Mouse (Mus musculus) hematopoietic stem cell, adult 5-6 weeks (primary cell): ENCODE measurements around the gene Mrps23. TPM values are rescaled to one million over a fixed set of nuclear protein-coding genes. Genes with fewer than 3 reads are reported as not detected.

Experiments used
- ATAC-seq, 2 experiments: fragments of 125-278 bp in 1 of 2; replicated peaks in 1 of 2; 2 replicates each; pipeline ENCODE4 v1.8.0; 2016 to 2017; ENCODE audit warnings: inconsistent platforms in 2 of 2, mild to moderate bottlenecking in 2 of 2, moderate number of reproducible peaks in 2 of 2, low read depth in 1 of 2, moderate TSS enrichment in 1 of 2; ENCODE audit not compliant: low FRiP score in 2 of 2, poor library complexity in 2 of 2, severe bottlenecking in 2 of 2, insufficient read depth in 1 of 2, low TSS enrichment in 1 of 2
- total RNA-seq: library from RNA; stranded (forward); fragments of 172-1452, 232-1000 nt; gene quantifications from 2 replicates; pipeline ENCODE4 v1.2.3, GENCODE M21; 2017

The Mrps23 gene
- total RNA-seq, 1 experiment from 2014 or later, result 65.5 TPM

DNA sequence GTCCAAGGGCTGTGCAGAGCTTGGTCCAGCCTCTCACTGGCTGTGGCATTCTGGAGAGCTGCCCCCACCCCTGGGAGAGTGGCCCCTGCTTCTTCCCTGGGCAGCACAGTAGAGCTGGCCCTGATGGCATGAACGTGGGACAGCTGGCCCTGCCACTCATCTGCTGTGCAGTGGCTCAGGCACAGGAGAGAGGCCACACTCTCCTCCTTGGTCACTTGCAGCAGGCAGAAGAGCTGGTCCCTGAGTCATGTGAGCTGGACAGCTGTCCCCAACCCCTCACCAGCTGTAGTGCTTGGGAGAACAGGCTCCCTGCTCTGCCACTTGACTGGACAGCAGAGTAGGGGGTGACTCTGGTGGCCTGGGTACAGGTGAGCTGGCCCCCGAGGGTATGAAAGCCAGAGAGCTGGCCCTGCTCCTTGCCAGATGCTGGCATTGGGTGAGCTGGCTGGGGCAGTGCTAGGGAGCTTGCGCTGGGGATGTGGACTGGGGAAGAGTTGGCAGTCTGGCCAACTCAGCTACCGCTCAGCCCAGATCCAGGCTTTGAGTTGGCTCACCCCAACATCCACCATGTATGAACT lies 27.1 kb downstream of the Mrps23 start:
- no peak for ATAC-seq

DNA sequence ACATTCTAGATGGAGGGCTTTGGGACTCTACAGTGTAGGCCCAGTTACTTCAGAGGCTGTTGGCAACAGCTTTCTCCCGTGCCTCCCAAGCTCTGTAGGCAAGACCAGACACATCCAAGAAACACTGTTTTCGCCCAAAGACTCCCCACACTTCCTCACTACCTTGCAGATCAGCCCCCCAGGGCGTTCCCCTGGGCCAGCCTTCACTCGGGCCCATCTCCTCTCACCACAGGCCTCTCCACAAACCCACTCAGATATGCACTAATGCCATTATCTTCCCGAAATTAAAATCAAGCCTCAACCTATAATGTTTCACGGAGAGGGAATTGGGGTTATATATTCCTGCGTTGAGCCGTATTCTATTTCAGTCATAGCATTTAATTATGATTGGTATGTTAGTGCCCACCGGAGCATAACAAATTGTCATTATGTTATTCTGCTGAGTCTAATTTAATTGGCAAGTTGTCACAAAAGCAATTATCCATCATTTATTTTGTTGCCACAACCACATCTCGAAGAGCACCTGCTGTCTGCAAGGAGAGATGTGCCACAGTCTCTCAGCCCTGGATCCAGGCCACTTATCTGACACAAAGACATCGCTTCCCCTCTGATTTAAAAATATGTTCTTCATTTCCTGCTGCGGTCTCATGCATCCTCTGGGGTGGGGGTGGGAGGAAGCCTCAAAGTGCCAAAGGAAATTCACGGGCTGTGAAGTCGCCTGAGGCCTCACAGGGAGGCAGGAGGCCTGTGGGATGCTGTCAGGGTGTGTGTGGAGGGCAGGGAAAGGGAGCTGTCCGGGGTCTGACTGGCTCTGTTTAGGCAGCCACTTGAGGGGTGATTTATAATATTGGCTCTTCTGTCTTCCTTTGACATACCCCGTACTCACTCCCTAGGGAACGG lies 29.6 kb downstream of the Mrps23 start:
- ATAC-seq, result peak; percentile 82 to 92

DNA sequence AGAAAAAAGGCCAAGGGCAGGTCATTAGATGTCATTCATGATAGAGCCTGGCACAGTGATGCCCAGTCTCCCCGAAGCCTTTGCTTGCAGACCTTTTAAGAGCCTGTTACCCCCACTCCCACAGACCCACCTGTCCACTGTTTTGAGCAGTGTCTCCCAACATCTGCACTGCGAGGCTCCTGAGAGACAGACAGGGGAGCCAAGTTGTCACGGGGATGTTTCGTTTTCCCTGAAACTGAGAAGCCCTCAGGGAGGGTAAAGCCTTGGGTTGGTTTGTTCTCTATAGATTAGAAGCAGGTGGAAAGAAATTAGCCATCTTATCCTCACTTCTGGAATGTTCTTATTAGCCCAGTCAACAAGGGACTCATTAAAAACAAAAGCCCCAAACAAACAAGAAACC lies 30.6 kb downstream of the Mrps23 start:
- no peak for ATAC-seq

DNA sequence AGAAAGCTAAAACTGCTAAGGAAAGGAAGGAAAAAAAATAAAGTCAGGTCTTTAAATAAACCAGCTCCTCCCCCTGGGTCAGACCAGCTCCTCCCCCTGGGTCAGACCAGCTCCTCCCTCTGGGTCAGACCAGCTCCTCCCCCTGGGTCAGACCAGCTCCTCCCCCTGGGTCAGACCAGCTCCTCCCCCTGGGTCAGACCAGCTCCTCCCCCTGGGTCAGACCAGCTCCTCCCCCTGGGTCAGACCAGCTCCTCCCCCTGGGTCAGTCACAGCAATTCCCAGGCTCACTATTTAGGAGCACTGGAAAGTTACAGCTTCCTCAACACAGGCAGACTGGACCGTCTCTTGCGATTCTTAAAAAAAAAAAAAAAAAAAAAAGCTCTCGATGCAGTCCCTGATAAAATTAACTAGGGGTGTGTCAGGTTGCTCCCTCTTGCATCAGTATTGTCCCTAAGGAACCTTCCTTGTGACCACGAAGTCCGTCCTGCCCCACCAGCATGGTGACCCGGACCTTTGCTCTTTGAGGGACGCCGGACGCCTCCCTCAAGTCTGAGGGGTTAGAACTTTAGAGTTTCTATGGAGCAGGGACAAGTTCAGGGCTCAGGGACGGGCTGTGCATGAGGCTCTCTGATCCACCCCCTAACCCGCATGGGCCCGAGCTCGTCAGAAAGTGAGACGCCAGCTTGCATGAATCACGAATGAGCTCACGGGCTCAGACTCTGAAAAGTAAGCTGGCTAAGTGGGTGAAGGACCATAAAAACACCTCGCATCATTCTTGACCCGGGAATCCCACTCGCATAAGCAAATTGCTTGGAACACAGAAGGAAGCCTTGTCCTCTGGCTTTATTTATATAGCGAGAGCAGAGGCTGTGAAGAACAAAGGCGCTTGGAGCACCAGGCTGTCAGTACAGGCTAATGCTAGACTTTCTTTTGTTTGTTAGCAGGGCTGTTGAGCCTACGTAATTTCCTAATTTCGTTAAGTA lies 31.3 kb downstream of the Mrps23 start:
- no peak for ATAC-seq

DNA sequence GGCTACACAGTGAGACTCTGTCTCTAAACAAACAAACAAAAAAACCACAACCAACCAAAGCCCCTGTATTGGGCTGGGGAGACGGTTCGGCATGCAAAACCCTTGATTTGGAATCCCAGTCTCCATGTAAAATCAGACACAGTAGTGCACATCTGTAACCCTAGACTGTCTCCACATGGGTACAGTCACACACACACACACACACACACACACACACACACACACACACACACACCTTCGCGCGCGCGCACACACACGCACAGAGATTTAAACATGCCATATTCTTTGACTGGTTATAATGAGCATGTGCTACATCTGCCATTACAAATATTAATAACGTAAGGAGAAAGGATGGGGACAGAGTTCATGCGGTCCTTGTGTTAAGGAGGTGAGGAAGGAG lies 36.1 kb downstream of the Mrps23 start:
- no peak for ATAC-seq

DNA sequence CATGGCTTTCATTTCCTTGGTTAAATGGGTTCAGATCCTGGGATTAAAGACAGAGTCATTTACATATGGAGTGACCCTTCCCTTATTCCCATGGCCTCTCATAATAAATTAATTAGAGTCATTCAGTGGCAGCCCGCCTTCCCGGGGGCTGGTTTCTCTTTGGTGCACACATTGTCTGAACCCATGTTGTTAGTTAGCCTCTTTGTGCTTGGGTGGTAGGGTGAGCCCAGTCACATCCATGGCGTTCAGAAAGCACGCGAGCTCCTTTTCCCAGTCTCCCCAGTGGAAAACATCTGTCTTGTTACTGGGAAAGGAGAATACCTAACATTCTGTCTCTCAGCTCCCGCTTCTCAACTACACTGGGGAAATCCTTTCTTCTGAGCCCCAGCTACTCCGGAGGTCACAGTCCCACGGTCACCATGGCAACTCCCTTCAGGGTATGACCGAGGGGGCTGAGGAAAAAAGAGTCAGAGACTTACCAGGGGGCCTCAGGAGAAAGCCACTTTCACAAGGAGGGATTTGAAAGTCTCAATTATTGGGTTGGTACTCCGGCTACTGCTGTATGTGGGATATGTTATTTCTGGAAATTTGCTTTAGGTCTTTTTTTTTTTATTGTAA lies 36.7 kb downstream of the Mrps23 start:
- ATAC-seq, result no peak

DNA sequence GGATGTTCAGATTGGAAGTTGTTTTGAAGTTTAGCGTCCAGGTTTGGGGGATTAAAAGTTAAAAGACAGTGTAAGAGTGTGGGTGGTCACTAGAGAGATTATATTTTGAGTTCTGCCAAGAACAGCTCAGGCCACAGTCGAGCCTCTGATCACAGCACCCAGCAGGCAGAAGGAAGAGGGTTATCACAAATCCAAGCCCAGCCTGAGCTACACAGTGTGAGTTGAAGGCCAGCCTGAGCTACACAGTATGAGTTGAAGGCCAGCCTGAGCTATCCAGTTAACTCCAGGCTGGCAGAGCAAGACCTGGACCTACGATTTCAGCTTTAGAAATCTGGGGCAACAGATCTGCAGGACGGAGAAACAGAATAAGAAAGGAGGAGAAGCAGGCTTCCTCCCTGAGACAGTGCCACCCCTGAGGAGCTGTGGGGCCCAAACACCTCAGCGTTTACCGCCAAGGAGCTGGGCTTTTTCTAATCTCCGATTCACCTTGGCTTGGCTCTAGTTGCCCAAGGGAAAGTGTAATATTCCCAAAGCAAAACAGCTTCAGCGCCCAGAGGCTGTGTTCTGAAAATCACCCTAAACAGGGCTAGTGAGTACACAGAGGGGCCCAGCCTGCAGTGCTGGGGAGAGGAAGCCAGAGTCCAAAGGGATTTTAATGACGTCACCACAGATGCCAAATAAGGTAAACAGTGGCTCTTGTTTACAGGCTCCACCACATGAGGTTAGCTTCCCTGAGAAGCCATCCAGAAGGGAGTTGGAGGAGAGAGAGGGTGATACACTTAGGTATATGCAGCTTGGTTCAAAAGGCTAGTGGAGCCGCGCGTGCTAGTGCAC lies 37.5 kb downstream of the Mrps23 start:
- ATAC-seq, result no peak

DNA sequence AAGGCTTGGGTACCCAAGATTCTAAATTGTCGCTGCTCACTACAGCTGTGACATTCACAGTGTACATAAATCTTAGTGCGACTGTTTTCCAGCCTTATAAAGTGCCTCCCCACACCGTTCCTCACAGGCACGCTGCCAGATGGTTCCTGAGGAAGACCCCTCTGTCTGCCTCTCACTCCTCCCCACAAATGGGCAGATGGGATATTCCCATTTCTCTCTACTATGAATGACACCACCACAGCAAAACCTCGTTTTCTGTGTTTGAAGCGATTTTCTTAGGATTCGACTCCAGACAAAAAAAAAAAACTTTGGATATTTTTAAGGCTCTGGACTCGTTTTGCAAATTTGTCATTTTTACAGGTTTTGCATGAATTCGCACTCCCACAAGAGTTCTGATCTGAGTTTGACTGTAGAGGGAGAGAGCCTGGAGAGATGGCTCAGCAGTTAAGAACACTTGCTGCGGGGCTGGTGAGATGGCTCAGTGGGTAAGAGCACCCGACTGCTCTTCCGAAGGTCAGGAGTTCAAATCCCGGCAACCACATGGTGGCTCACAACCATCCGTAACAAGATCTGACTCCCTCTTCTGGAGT lies 41.5 kb downstream of the Mrps23 start:
- ATAC-seq, result no peak

DNA sequence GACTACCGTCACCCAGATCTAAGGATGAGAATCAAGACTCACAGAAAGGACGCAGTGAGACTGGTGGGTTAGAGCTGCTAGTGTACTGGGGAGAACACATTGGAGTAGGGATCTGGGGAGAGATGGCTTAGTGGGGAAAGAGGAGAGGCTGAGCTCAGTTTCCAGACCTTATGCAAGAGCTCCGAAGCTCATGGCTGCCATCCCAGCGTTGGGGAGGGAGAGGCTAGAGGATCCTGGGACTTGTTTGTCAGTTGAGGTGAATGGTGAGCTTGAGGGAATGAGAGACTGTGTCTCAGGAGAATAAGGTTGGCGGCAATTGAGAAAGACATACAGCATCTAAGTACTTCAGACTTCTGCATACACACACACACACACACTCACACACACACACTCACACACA lies 44.4 kb downstream of the Mrps23 start:
- ATAC-seq, result no peak

DNA sequence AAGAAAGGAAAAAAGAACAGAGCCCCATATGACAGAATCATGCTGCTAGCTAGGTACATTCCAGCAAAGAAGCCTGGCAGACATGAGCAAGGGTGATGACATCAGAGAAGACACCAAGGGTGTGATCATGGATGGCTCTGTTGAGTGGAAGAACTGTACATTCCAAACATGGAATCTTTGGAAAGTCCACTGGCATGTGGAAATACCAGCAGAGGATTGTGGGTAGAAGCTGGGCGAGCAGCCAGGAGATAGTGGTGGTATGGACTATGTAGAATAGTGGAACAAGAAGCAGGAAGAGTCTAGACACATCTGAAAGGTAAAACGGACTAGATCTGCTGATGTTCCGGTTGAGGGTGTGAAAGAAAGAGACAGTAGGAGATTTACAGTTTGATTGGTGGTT lies 46.4 kb downstream of the Mrps23 start:
- no peak for ATAC-seq

DNA sequence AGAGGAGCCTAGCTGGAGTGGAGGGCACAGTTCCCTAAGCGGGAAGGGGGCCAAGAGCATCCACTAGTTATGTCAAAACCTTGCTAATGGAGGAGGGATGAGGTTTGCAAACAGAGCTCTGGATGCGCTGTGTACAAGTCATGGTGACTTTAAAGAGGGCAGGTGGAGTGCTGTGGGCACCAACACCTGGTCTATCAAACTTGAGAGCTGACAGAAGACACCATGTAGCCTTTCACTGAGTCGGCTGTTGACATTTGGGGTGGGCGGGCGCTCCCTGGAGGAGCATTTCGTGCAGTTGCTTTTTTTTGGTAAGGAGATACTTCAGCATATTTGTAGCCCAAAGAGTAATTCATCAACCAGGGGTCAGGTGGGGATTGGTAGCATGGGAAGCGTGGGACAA lies 47.1 kb downstream of the Mrps23 start:
- no peak for ATAC-seq

DNA sequence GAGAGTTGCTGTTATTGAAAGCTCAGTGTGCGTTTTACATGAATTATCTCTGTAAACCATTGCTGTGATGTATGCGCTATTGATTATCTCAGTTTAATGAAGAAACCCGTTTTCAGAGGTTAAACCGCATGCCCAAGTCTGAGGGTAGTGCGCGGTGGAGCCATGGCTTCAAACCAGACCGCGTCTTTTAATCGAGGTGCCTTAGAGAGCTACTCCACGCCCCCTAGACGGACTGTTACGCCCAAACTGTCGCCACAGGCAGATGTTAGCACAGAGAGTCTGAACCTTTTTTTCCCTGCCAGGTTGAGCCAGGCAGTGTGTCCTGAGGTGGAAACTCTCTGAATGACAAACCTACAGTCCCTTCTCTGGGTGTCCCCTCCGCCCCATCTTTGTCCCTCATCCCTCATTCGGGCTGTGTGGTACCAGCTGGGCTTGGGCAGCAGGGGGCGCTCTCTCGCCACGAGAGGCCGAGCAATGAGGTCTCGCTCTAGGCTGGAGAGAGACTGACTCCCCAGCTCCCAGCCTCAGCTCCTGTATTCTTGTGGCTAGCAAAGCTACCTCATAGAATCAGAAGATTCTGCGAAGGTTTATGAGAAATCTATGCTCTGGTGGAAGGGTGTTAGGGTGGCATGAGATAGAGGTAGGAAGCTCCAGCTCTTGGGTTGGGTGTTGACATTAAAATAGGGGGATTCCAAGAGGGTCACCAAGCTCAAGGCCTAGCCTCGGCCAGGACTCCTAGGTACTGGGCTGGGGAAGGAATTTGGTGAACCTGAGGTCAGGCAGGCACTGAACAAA lies 48.0 kb downstream of the Mrps23 start:
- peak; percentile 82 to 89 for ATAC-seq

DNA sequence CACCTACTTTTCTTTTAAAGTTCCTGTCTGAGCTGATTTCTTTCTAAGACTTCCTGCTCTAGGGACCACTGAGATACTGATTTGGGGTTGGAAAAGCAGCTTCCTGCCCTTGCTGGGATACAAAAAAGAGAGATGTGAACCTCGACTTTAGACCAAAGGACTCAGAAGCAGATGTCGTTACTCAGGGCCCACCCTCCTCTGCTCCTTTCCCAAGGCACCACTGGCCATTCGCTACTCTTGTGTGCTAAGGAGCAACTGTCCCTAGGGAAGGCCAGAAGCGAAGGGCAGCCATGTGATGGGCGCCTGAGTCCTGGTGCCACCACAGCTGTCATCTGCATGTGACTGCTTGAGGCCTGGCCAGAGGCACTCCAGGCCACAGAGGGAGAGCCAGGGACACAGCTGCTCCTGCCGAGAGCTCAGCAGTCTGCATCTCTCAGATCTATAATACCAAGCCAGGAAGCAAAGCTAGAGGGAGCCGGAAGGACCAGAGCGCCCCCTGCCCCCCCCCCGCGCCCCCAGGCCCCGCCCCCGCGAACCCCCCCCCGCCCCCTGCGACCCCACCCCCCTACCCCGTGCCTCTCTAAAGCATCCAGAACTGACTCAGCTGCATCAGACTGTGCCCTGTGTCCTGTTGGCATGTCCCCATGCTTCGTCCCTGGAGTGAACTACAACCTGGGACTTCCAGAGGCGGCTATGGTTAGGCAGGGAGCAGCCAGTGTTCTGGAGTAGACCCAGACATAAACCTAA lies 48.8 kb downstream of the Mrps23 start:
- ATAC-seq, result no peak; a peak in 1 of 4 replicates

DNA sequence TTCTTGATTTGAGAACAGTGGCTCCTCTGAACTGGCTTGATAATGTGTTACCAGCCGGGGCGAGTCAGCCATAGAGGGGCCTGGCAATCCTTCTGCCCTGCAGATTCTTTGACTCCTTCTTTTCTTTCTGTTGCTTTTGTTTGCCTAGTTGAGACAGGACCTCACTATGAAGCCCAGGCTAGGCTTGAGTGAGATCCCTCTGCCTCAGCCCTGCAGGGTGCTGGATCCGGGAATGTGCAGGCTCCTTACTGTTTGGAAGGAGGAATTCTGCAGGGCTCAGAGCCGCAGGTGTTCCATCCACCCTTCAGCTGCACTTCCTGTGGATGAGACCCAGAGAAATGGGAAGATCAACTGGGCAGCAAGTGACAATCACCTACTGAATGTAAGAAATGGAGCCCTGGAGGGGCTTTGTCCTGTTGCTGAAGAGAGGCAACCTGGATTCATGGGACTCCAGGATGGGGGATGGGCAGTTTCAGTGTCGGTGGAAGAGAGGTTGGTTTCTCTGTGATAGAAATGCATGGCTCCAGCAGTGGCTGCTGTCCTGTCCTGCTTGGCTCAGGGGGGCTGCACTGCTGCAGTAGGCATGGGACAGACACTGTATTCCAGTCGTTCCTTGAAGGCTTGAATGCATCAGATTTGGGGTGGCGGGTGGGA lies 49.5 kb downstream of the Mrps23 start:
- ATAC-seq, result no peak

DNA sequence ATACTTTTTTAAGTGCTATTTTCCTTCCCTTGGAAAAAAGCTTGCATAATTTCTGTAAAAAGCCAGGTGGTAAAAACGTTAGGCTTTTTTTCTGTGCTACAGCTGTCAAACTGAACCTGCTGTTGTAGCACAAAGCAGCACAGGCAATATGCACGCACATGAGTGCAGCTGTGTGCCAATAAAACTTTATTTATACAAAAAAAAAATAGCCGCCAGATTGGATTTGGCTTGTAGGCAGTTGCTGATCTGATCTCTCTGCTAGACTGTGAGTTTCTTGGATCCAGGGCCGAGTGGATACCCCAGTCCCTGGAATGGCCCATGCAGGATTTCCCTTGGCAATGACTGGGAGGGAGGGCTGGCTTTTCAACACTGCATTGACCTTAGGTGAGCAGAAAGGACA lies 53.5 kb downstream of the Mrps23 start:
- ATAC-seq, result no peak
